ENCODE assay signal across 12 mouse cellular contexts in genomic region chr5:148609506-148609880, GRCm38 (mm10). TPM values are rescaled to one million over a fixed set of nuclear protein-coding genes. Genes with fewer than 3 reads are reported as not detected.
DNase-seq lines count a peak whose midpoint lies in the region; ATAC-seq lines count a peak whose summit lies in the region.
"Had no signal": no experiment of that assay in that cellular context is flagged by ENCODE, and none has a peak within 500 bp of the region (broad histone marks: within the 10 kb centered on the region; RNA-seq: fewer than 3 reads in every experiment).

No protein-coding gene starts in this region.

- ATAC-seq in forebrain, embryonic 15.5 days (replicated peaks) = no peak
- no peak for ATAC-seq in forebrain, embryonic 11.5 days (replicated peaks; ENCODE audit: low FRiP score)
- ATAC-seq in kidney, embryonic 14.5 days (ENCODE audit: low FRiP score, low TSS enrichment) = no peak

- WGBS in forebrain, embryonic 15.5 days = 46% methylated on average over 9 of the region's 9 CpGs
- WGBS in forebrain, embryonic 11.5 days = 71% methylated on average over 9 of the region's 9 CpGs
- 73% methylated on average over 9 of the region's 9 CpGs for WGBS in kidney, embryonic 14.5 days

- H3K9ac ChIP-seq in forebrain, embryonic 15.5 days (replicated peaks) = no peak overlapping the region
- no peak overlapping the region for H3K9ac ChIP-seq in forebrain, embryonic 11.5 days (ENCODE audit: low read length)
- no peak overlapping the region for H3K9ac ChIP-seq in kidney, embryonic 14.5 days (ENCODE audit: low read depth, low read length)
- H3K9ac ChIP-seq: liver, embryonic 14.5 days had no signal

- 0 out of 2 replicates have a peak overlapping the region, but pooled peaks have one; percentile 21 for H3K27ac ChIP-seq in forebrain, embryonic 15.5 days (replicated peaks)
- H3K27ac ChIP-seq in forebrain, embryonic 11.5 days (ENCODE audit: low read depth, low read length) = no peak overlapping the region
- no peak overlapping the region for H3K27ac ChIP-seq in kidney, embryonic 14.5 days (ENCODE audit: low read depth, low read length)
- H3K27ac ChIP-seq: liver, embryonic 14.5 days had no signal

- DNase-seq in forebrain, embryonic 11.5 days (ENCODE audit: low spot score) = no peak
- peak; percentile 23 for DNase-seq in layer of hippocampus, adult 11-12 months (ENCODE audit: low spot score)
- DNase-seq in layer of hippocampus, postnatal 25 days (ENCODE audit: extremely low spot score in 1 of 2, low spot score in 1 of 2) = no peak
- DNase-seq in cerebellum, postnatal 36 days = peak; percentile 7 to 11
- DNase-seq in layer of hippocampus, adult 9-11 months = peak; percentile 34
- DNase-seq in kidney, postnatal 25 days = no peak
- DNase-seq: kidney, adult 2 months; lung, postnatal 4 days had no signal

- H3K27me3 ChIP-seq in forebrain, embryonic 15.5 days = no peaks in the 10 kb centered on the region
- H3K27me3 ChIP-seq in forebrain, embryonic 11.5 days (ENCODE audit: control insufficient read depth, insufficient read depth, low read length) = no peaks in the 10 kb centered on the region
- H3K27me3 ChIP-seq in kidney, embryonic 14.5 days (ENCODE audit: control insufficient read depth, insufficient read depth, low read length) = no peaks in the 10 kb centered on the region

- no peak overlapping the region for H3K4me3 ChIP-seq in forebrain, embryonic 15.5 days
- no peak overlapping the region for H3K4me3 ChIP-seq in forebrain, embryonic 11.5 days (ENCODE audit: low read depth, low read length)
- no peak overlapping the region for H3K4me3 ChIP-seq in kidney, embryonic 14.5 days (ENCODE audit: low read length)
- H3K4me3 ChIP-seq: myocyte had no signal

- H3K36me3 ChIP-seq in forebrain, embryonic 15.5 days = no peaks in the 10 kb centered on the region
- H3K36me3 ChIP-seq in forebrain, embryonic 11.5 days (ENCODE audit: control insufficient read depth, insufficient read depth, low read length) = no peaks in the 10 kb centered on the region
- no peaks in the 10 kb centered on the region for H3K36me3 ChIP-seq in kidney, embryonic 14.5 days (ENCODE audit: control insufficient read depth, insufficient read depth, low read length)

- no peak overlapping the region for H3K4me2 ChIP-seq in forebrain, embryonic 15.5 days (replicated peaks)
- no peak overlapping the region for H3K4me2 ChIP-seq in forebrain, embryonic 11.5 days (ENCODE audit: low read depth, low read length, severe bottlenecking)
- H3K4me2 ChIP-seq in kidney, embryonic 14.5 days (replicated peaks; ENCODE audit: low read depth, low read length) = no peak overlapping the region

- H3K4me1 ChIP-seq in forebrain, embryonic 15.5 days = peaks cover 19% of the 10 kb centered on the region
- H3K4me1 ChIP-seq in forebrain, embryonic 11.5 days (replicated peaks; ENCODE audit: control insufficient read depth, insufficient read depth, low read length) = 0 out of 2 replicates have a peak, but pooled peaks cover 2% of the 10 kb centered on the region
- H3K4me1 ChIP-seq in kidney, embryonic 14.5 days (ENCODE audit: control insufficient read depth, insufficient read depth, low read length) = peaks cover 9% of the 10 kb centered on the region; the same call in 1 of the 2 replicates

- H3K9me3 ChIP-seq in forebrain, embryonic 15.5 days = no peaks in the 10 kb centered on the region
- no peaks in the 10 kb centered on the region for H3K9me3 ChIP-seq in forebrain, embryonic 11.5 days (ENCODE audit: control insufficient read depth, low read length)
- no peaks in the 10 kb centered on the region for H3K9me3 ChIP-seq in kidney, embryonic 14.5 days (ENCODE audit: control insufficient read depth, low read length)

RNA-seq across cellular contexts. Expression of gene Ubl3, which starts 56.9 kb away (rescaled TPM):
- polyA plus RNA-seq in forebrain, embryonic 15.5 days (2015; fragmentation: Nextera tagmentation; extraction: Ambion mirVana) = 87.8 and 91.1 TPM in 2 replicates
- 83.7 and 84.2 TPM in 2 replicates for polyA plus RNA-seq in forebrain, embryonic 11.5 days (2014; fragmentation: Nextera tagmentation; extraction: Ambion mirVana)
- 100 to 1,000 TPM; 232 to 264 TPM for total RNA-seq in layer of hippocampus, postnatal 25 days (2021)
- 52.4 and 78.2 TPM in 2 replicates for polyA plus RNA-seq in kidney, embryonic 14.5 days (2014; fragmentation: Nextera tagmentation; extraction: Ambion mirVana)

Comparison
In these comparisons a context has a peak if more than half of its experiments do, and no peak if none do; other contexts are left out.
1. DNase-seq: peak in layer of hippocampus, adult 11-12 months (single experiment), cerebellum, postnatal 36 days (2 of 2) and layer of hippocampus, adult 9-11 months (single experiment); none in forebrain, embryonic 11.5 days (single experiment), layer of hippocampus, postnatal 25 days (0 of 2) and kidney, postnatal 25 days (0 of 2).